Mouse (Mus musculus) cerebellum, adult 9-10 months (tissue): ENCODE results near the gene Slc35c2.

ENCODE experiments used
- DNase-seq: peaks from one replicate; pipeline ENCODE4 v3.0.0; 2022

Slc35c2 gene

DNA sequence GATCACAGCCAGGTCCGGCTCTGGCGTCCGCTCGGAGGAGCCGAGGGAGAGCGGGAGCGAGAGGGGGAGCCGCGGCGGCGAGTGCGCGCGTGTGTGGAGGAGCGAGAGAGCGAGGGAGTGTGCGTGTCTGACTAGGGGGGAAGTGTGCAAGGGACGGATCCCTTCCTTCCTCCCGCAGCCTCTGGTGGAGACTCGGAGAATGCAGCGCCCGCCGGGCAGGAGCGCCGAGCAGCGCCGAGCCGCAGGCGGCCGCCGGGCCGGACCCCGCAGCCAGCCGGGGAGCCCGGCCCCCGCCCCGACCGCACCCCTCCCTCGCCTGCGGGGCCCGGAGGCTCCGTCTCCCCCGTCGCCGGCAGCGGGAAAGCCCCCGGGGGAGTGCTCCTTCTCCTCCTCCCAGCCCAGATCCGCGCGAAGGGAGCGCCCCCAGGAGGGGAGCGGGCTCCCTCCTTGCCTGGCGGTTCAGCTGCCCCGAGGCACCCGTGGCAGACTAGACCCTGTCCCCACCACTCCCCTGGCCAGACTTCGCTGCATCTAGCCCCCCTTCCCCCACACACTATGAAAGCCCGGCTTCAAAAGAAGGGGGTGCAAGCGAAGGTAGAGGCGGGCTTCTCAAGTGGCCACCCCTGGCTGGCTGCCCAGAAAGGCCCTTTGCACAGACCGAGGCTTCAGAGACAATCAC, 52.9 kb downstream of the Slc35c2 start, which contains the start of gene Cdh22:
TSS of gene Cdh22 (minus strand) at position 241 of the 679 bp plus-strand sequence.
- DNase-seq: peak; percentile 83

DNA sequence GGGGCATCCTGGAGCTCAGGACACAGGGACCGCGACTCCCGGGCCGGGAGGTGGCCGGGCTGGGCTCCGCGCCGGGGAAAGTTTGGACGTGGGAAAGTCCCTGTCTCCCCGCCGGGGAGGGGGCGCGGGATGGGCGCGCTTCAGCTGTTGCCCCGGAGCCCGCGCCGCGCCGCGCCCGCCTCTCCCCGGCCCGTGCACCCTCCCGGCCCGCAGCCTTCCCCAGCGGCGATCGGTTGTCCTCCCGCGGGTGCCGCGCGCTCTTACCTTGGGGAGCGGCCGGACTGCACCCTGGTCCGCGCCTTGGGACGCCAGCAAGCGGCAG, 53.4 kb downstream of the Slc35c2 start:
- DNase-seq: no peak

DNA sequence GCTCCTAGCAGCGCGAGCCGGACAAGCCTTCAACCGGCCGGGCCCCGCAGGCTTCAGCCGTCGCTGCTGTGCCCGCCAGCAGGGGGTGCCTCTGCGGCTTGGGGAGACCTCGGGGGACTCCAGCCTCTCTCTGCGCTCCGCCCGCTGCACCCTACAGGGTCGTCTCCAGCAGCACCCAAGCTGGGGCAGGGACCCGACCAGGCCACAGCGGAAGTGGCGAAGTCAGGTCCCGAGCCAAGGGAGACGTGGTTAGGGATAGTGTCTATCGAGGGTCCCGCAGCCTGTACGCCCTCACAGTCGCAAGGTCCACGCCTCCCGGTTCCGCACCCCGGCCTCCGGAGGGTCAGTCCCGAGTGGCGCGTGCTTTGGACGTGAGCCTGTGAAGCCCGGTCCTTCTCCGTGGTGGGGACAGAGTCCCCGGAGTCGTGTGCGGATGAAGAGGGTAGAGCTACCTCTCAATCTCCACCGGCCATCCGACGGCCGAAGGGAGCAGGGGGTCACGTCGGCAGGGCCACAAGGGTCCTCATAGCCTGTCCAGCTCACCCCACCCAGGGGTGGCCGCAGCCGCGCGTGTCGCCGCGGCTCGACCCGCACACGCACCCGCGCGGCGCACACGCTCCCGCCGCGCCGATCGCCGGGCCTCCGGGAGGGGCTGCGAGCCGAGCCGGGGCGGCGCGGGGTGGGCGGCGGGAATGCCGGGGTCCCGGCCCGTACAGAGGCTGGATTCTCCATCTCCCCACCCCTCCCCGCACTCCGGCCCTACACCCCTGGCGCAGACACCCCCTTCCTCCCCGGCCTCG, 54.0 kb downstream of the Slc35c2 start:
- peak; percentile 71 for DNase-seq

DNA sequence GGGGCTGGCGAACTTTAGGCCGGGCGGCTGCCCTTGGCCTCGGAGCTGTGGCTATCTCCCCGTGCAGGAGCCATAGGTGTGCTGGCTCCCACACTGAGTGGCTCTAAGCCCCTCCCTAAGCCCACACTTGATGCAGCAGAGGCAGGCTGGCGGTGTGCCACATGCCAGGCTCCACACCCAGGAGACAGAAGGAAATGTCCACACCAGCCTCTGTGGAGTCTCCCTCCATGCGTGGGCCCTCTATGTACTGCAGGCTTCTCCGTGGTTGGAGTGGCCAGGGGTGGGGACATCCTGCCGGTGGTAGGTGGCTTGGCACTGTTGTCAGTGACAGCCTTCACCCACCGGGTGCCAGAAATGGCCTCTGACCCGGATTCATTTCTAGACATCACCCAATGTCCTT, 58.6 kb downstream of the Slc35c2 start:
- no peak for DNase-seq
